Mouse (Mus musculus) embryonic facial prominence, embryonic 15.5 days (tissue): Measurements from ENCODE around the gene Pdpr. TPM values are rescaled to one million over a fixed set of nuclear protein-coding genes. Genes with fewer than 3 reads are reported as not detected.

ENCODE experiments used
- ATAC-seq: fragments of 200-750 bp; cut with Nextera tagmentation; 2 replicates; pipeline ENCODE4 v1.8.0; 2017; ENCODE audit warnings: low read depth, moderate TSS enrichment; ENCODE audit not compliant: insufficient number of reproducible peaks, low FRiP score, low TSS enrichment
- H3K27ac ChIP-seq: fragments of 300-500 bp; sonication (generic); replicated peaks from 2 replicates; pipeline ENCODE4 v1.5.1; 2015; ENCODE audit warnings: mild to moderate bottlenecking, inconsistent platforms
- H3K27me3 ChIP-seq: fragments of 300-500 bp; sonication (generic); 2 replicates; pipeline ENCODE4 v1.6.1; 2015; ENCODE audit warnings: inconsistent platforms
- H3K36me3 ChIP-seq: fragments of 300-500 bp; sonication (generic); 2 replicates; pipeline ENCODE4 v1.6.1; 2015; ENCODE audit warnings: mild to moderate bottlenecking, inconsistent platforms
- H3K4me1 ChIP-seq: fragments of 300-500 bp; sonication (generic); 2 replicates; pipeline ENCODE4 v1.6.1; 2015; ENCODE audit warnings: inconsistent platforms
- H3K4me2 ChIP-seq: fragments of 300-500 bp; sonication (generic); replicated peaks from 2 replicates; pipeline ENCODE4 v1.6.1; 2015; ENCODE audit warnings: mild to moderate bottlenecking, inconsistent platforms
- H3K4me3 ChIP-seq: fragments of 300-500 bp; sonication (generic); replicated peaks from 2 replicates; pipeline ENCODE4 v1.5.1; 2015; ENCODE audit warnings: mild to moderate bottlenecking, inconsistent platforms
- H3K9ac ChIP-seq: fragments of 300-500 bp; sonication (generic); 2 replicates; pipeline ENCODE4 v1.6.1; 2015; ENCODE audit warnings: inconsistent platforms
- H3K9me3 ChIP-seq: fragments of 300-500 bp; sonication (generic); replicated peaks from 2 replicates; pipeline ENCODE4 v1.6.1; 2016; ENCODE audit warnings: inconsistent platforms
- WGBS: fragments of 180-500 bp; shearing (Covaris S2); methylation state at CpG from one replicate; pipeline ENCODE4 v1.1.7; 2015; 5-methylcytosine and 5-hydroxymethylcytosine counted together
- polyA plus RNA-seq: library from polyadenylated mRNA; unstranded; fragments of >200 nt; fragmentation: Nextera tagmentation; extraction: Ambion mirVana; gene quantifications from 2 replicates; pipeline ENCODE4 v1.2.1, GENCODE M21; 2015

The Pdpr gene
- polyA plus RNA-seq, 1 experiment from 2014 or later = 8.9 TPM

DNA sequence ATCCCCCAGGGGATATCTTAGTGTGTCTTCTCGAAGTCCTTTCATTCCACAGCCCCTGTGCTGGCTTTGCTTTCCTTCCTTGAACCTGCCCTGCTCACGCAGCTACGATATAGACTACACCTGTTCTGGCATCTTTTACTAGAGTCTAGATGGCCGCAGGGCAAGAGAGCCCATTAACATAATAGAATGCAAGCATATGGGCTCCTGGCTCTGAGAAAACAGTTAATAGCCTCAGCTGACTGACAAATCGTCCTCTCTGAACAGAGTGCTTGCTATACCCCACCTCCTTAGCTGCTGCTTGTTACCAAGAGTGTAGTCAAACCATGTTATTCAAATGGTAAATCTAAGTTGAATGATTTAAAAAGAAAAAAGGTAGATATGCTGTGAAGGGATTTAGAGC, 77.2 kb downstream of the Pdpr start:
- no peaks in the 10 kb centered on the region for H3K27me3 ChIP-seq
- H3K4me2 ChIP-seq = no peak overlapping the region
- no peak overlapping the region for H3K27ac ChIP-seq
- H3K9me3 ChIP-seq = no peaks in the 10 kb centered on the region
- H3K4me1 ChIP-seq = no peaks in the 10 kb centered on the region
- no peak overlapping the region for H3K9ac ChIP-seq
- 74% methylated on average over 5 of the region's 5 CpGs for WGBS
- no peak for ATAC-seq
- H3K4me3 ChIP-seq = no peak overlapping the region
- peaks cover 87% of the 10 kb centered on the region for H3K36me3 ChIP-seq

- no peak for ATAC-seq
These were observed 91.1 kb downstream of the Pdpr start for GRCm38 (mm10) chr8:111185472-111185947.

More at GRCm38 (mm10) chr8:111185472-111185947, 91.1 kb downstream of the Pdpr start:
- H3K9ac ChIP-seq = no peak overlapping the region
- H3K27ac ChIP-seq = no peak overlapping the region
- 69% methylated on average over 4 of the region's 4 CpGs for WGBS
- H3K4me2 ChIP-seq = no peak overlapping the region
- H3K36me3 ChIP-seq = peaks cover 55% of the 10 kb centered on the region
- no peak overlapping the region for H3K4me3 ChIP-seq
- no peaks in the 10 kb centered on the region for H3K27me3 ChIP-seq
- H3K4me1 ChIP-seq = no peaks in the 10 kb centered on the region
- no peaks in the 10 kb centered on the region for H3K9me3 ChIP-seq

Other genes with a start within 250 kb of the Pdpr start
- gene Cog4, start 248.0 kb upstream of the Pdpr start, polyA plus RNA-seq = 76.1 and 79.9 TPM in 2 replicates
- 128 and 130 TPM in 2 replicates for gene Sf3b3, start 247.8 kb upstream of the Pdpr start, polyA plus RNA-seq
- gene Fuk, start 192.1 kb upstream of the Pdpr start, polyA plus RNA-seq = 11.2 and 11.7 TPM in 2 replicates
- gene St3gal2, start 174.7 kb upstream of the Pdpr start, polyA plus RNA-seq = 32.6 and 34.8 TPM in 2 replicates
- gene Ddx19a, start 96.8 kb upstream of the Pdpr start, polyA plus RNA-seq = 13.7 and 15.7 TPM in 2 replicates
- gene Ddx19b, start 62.9 kb upstream of the Pdpr start, polyA plus RNA-seq = 5.3 and 6.0 TPM in 2 replicates
- gene Aars, start 61.5 kb upstream of the Pdpr start, polyA plus RNA-seq = 46.8 and 58.1 TPM in 2 replicates
- 16.4 and 17.3 TPM in 2 replicates for gene Exosc6, start 38.3 kb upstream of the Pdpr start, polyA plus RNA-seq
- 0.09 TPM in 1 of 2 replicates, not detected in the other for gene Clec18a, start 2.2 kb upstream of the Pdpr start, polyA plus RNA-seq
- 80.6 and 83.5 TPM in 2 replicates for gene Glg1, start 164.6 kb downstream of the Pdpr start, polyA plus RNA-seq
- gene Rfwd3, start 205.6 kb downstream of the Pdpr start, polyA plus RNA-seq = 40.4 and 44.2 TPM in 2 replicates
- 1.2 and 1.3 TPM in 2 replicates for gene Mlkl, start 243.5 kb downstream of the Pdpr start, polyA plus RNA-seq